Mouse (Mus musculus): ENCODE measurements around the gene Phldb2.

GRCm38 (mm10) chr16:45934721-45935407 lies 18.5 kb downstream of the Phldb2 start:
- no peak for TF ChIP-seq CTCF (IDR thresholded peaks at IDR 0.05; ENCODE audit: low read depth)
- TF ChIP-seq EP300 (IDR thresholded peaks at IDR 0.05; ENCODE audit: low read depth) = no peak

Measured in liver, postnatal 0 days (tissue).